31 mouse cellular contexts compared by ENCODE assay signal in genomic region chr1:118687726-118688125, GRCm38 (mm10).
"Had no signal": no experiment of that assay in that cellular context is flagged by ENCODE, and none has a peak within 500 bp of the region (broad histone marks: within the 10 kb centered on the region; RNA-seq: fewer than 3 reads in every experiment).

No protein-coding gene starts in this region.

- ATAC-seq: hindbrain, embryonic 16.5 days; hindbrain, postnatal 0 days; inflammation-experienced regulatory T-cells, adult 6 months; intestine, embryonic 15.5 days; intestine, embryonic 16.5 days; intestine, postnatal 0 days had no signal

- H3K9me3 ChIP-seq: heart, embryonic 15.5 days; hindbrain, embryonic 10.5 days; hindbrain, embryonic 12.5 days; hindbrain, embryonic 13.5 days; hindbrain, embryonic 15.5 days; intestine, embryonic 15.5 days; kidney, embryonic 15.5 days had no signal

- H3K9ac ChIP-seq: heart, embryonic 15.5 days; hindbrain, embryonic 12.5 days; hindbrain, embryonic 13.5 days; hindbrain, embryonic 14.5 days; hindbrain, embryonic 15.5 days; intestine, embryonic 15.5 days; kidney, embryonic 15.5 days had no signal

- H3K27me3 ChIP-seq: heart, embryonic 15.5 days; hindbrain, embryonic 12.5 days; hindbrain, embryonic 13.5 days; hindbrain, embryonic 15.5 days; intestine, embryonic 15.5 days; kidney, embryonic 15.5 days had no signal

- DNase-seq: heart, postnatal 10 days; heart, postnatal 14 days; heart, postnatal 36 days; heart, postnatal 4 days; kidney, adult 18-20 months; kidney, adult 2 months; kidney, adult 8-10 months; kidney, adult 9 months; kidney, postnatal 10 days; kidney, postnatal 14 days; kidney, postnatal 25 days; kidney, postnatal 36 days; kidney, postnatal 4 days; layer of hippocampus, adult 9-11 months; layer of hippocampus, postnatal 36 days had no signal

- H3K4me1 ChIP-seq: heart, embryonic 15.5 days; hindbrain, embryonic 12.5 days; hindbrain, embryonic 13.5 days; hindbrain, embryonic 15.5 days; intestine, embryonic 15.5 days; kidney, embryonic 15.5 days had no signal

- H3K36me3 ChIP-seq: heart, embryonic 15.5 days; hindbrain, embryonic 10.5 days; hindbrain, embryonic 12.5 days; hindbrain, embryonic 13.5 days; hindbrain, embryonic 15.5 days; intestine, embryonic 15.5 days; kidney, embryonic 15.5 days had no signal

- H3K4me2 ChIP-seq: heart, embryonic 15.5 days; hindbrain, embryonic 12.5 days; hindbrain, embryonic 13.5 days; hindbrain, embryonic 14.5 days; hindbrain, embryonic 15.5 days; intestine, embryonic 15.5 days; kidney, embryonic 15.5 days had no signal

- H3K27ac ChIP-seq: heart, embryonic 15.5 days; hindbrain, embryonic 10.5 days; hindbrain, embryonic 12.5 days; hindbrain, embryonic 13.5 days; hindbrain, embryonic 14.5 days; hindbrain, embryonic 15.5 days; hindbrain, postnatal 0 days; intestine, embryonic 15.5 days; kidney, embryonic 15.5 days; kidney, postnatal 0 days; layer of hippocampus, adult 2 months; left cerebral cortex, adult 2 months had no signal

- H3K4me3 ChIP-seq: heart, embryonic 15.5 days; hindbrain, embryonic 10.5 days; hindbrain, embryonic 12.5 days; hindbrain, embryonic 13.5 days; hindbrain, embryonic 15.5 days; intestine, embryonic 15.5 days; kidney, embryonic 15.5 days; layer of hippocampus, adult 2 months; left cerebral cortex, adult 2 months had no signal
